Mouse (Mus musculus) R1 (cell line): ENCODE measurements around the gene Ripor2.

ENCODE experiments used
- DNase-seq: peaks from one replicate; pipeline ENCODE4 v3.0.0-alpha.2; 2018; ENCODE audit warnings: low read depth, low spot score

Ripor2 gene

GRCm38 (mm10) chr13:24584403-24584802 lies 2.4 kb downstream of the Ripor2 start:
- DNase-seq, result no peak

GRCm38 (mm10) chr13:24584841-24585240 lies 2.9 kb downstream of the Ripor2 start:
- DNase-seq, result no peak

- no peak for DNase-seq
Measured at GRCm38 (mm10) chr13:24585369-24585768, 3.4 kb downstream of the Ripor2 start.

- no peak for DNase-seq
Measured at GRCm38 (mm10) chr13:24587192-24587895, 5.4 kb downstream of the Ripor2 start.

- no peak for DNase-seq
Measured at GRCm38 (mm10) chr13:24588603-24589002, 6.6 kb downstream of the Ripor2 start.

GRCm38 (mm10) chr13:24591737-24592136 lies 9.7 kb downstream of the Ripor2 start:
- no peak for DNase-seq

GRCm38 (mm10) chr13:24594303-24594702 lies 12.3 kb downstream of the Ripor2 start:
- DNase-seq, result no peak

GRCm38 (mm10) chr13:24599631-24600041 lies 17.6 kb downstream of the Ripor2 start:
- no peak for DNase-seq

- no peak for DNase-seq
Measured at GRCm38 (mm10) chr13:24602978-24603377, 21.0 kb downstream of the Ripor2 start.

GRCm38 (mm10) chr13:24603591-24604009 lies 21.6 kb downstream of the Ripor2 start:
- no peak for DNase-seq

GRCm38 (mm10) chr13:24604096-24604495 lies 22.1 kb downstream of the Ripor2 start:
- DNase-seq, result peak; percentile 28

- peak; percentile 85 for DNase-seq
Measured at GRCm38 (mm10) chr13:24604761-24605591, 23.0 kb downstream of the Ripor2 start.

GRCm38 (mm10) chr13:24605755-24606154 lies 23.8 kb downstream of the Ripor2 start:
- DNase-seq, result no peak

GRCm38 (mm10) chr13:24607961-24608360 lies 26.0 kb downstream of the Ripor2 start:
- no peak for DNase-seq

GRCm38 (mm10) chr13:24608709-24609108 lies 26.7 kb downstream of the Ripor2 start:
- no peak for DNase-seq

- no peak for DNase-seq
Measured at GRCm38 (mm10) chr13:24610883-24611282, 28.9 kb downstream of the Ripor2 start.

- DNase-seq, result no peak
Measured at GRCm38 (mm10) chr13:24613031-24613430, 31.0 kb downstream of the Ripor2 start.

- DNase-seq, result no peak
Measured at GRCm38 (mm10) chr13:24613433-24613832, 31.4 kb downstream of the Ripor2 start.

- no peak for DNase-seq
Measured at GRCm38 (mm10) chr13:24613927-24614780, 32.2 kb downstream of the Ripor2 start.

- peak; percentile 72 for DNase-seq
Measured at GRCm38 (mm10) chr13:24615921-24616565, 34.1 kb downstream of the Ripor2 start.

GRCm38 (mm10) chr13:24616645-24617044 lies 34.7 kb downstream of the Ripor2 start:
- no peak for DNase-seq
